Mouse (Mus musculus) adipose tissue, adult 10 weeks (tissue): Measurements from ENCODE around the gene Vamp3. TPM values are rescaled to one million over a fixed set of nuclear protein-coding genes. Genes with fewer than 3 reads are reported as not detected.

ENCODE experiments used
- polyA plus RNA-seq: library from polyadenylated mRNA; stranded (reverse); fragments of 350-450 nt; fragmentation: Illumina TruSeq; extraction: RNeasy Lipid Tissue Mini Kit (QIAGEN cat#74804); gene quantifications from one replicate; pipeline ENCODE4 v1.2.3, GENCODE M21; 2014; ENCODE audit warnings: low read depth, low replicate concordance

The Vamp3 gene
- 68.6 TPM for polyA plus RNA-seq

DNA sequence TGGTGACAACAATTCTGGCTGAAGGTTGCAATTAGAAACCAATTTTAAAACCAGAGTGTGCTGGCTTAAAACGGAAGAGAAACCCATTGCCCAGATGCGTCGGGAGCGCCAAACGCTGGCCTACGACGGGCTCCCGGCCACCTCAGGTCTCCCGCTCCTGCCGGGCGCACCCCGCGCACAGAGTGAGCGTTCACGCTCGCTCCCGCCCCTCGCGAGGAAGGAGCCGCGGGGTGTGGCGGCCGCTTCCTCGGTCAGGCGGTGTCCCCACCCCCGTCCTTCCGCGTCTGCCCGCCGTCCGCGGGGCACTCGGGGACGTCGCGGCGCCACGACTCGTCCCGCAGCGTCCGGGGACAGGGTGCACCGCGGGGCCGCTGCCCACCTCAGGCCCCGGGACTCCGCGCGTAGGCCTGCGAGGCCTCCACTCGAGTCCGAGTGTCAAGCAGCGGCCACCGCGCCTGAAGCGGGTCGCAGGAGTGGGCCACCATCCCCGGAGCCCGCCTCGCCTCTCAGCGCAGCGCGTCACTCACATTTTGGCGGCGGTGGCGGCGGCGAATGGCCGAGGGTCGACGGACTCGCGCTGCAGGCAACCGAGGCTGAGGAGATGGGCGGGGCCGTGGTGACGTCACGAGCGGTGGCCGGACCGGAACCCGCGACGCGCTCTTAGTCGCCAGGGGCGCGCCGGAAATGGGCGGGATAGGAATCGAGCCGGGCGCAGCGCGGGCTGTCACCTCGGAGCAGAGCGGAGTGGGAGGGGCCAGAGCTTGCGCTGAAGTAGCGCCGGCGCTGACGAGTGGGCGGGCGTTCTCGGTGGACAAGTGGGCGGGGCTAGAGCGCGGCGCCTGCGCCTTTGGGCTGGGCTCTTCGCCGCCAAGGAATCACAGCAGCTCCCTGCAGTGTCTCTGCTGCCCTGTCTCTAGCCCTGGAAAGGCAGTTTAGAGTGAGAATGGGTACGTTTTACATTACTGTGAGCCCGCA, at the start of gene Vamp3:
TSS of gene Vamp3 (minus strand) at position 617 of the 975 bp plus-strand sequence.

DNA sequence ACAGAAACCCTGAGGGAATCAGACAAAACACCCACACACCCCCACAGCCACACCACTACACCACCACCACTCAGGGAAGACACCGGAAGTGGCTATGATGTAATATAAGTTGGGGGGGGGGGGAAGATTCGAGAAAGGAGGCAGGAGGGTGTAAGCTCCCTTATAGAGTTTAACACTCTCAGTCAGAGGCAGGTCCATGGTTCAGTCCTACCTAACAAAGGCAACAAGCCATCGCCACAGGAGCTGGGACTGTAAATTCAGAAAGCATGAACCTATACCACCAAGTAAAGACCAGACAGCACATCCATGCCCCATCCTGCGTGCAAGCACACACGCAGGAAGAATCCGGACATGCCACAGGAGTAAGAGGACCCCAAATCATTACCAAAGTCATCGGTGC, 31.5 kb upstream of the Vamp3 start, which contains the start of gene Gm13090:
TSS of gene Gm13090 (plus strand) at position 301 of the 400 bp plus-strand sequence.

DNA sequence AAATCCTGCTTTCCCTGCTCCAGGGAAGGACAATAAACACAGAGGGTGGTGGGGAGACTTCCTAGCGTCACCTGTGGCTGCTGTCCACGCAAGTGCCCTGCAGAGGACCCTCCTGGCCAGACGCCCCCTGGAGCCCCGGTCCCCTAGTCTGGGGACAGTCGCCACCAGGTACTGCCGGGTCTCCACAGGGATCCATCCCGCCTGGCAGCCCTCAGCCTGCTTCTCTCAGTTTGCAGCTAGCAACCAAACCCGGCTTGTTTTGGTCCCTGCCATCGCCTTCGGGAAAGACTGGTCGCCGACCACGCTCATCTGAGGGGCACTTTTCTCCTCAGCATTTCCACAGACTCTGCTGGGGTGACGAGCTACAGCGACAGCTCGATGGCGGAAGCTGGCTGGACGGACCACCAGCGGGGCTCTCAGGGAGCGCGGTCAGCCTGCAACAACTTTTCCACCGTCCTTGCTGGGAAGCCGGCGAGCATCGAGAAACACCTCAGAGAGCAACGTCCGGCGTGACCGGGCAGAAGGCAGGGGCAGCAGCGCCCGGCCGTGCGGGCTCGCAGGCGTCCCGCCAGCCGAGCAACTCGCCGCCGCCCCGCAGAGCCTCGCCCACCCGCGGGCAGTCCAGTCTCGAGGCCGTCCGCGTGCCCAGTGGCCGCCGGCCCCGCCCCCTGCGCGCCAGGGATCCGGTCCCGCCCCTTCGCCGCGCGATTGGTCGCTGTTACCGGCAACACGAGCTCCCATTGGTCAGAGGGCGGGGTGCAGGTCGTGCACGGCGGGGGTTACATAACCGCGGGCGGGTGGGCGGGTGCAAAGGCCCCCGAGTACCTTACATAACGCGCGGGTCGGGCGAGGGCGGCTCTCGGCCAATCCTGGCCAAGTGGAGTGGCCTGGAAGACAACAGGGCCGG, 13.5 kb downstream of the Vamp3 start, which contains the start of gene Per3:
TSS of gene Per3 (minus strand) at position 629 of the 907 bp plus-strand sequence.

Other genes starting within 250 kb of the Vamp3 start
- 62.4 TPM for gene Errfi1, start 204.0 kb downstream of the Vamp3 start, polyA plus RNA-seq
- gene Park7, start 143.5 kb downstream of the Vamp3 start, polyA plus RNA-seq, result 222 TPM
- 0.37 TPM for gene Tnfrsf9, start 143.4 kb downstream of the Vamp3 start, polyA plus RNA-seq
- not detected for gene Uts2, start 60.9 kb downstream of the Vamp3 start, polyA plus RNA-seq
- 19.1 TPM for gene Per3, start 13.3 kb downstream of the Vamp3 start, polyA plus RNA-seq
- gene Gm13090, start 31.6 kb upstream of the Vamp3 start, polyA plus RNA-seq, result not detected